Mouse (Mus musculus) MEL (cell line): ENCODE results near the gene Xbp1. TPM values are rescaled to one million over a fixed set of nuclear protein-coding genes. Genes with fewer than 3 reads are reported as not detected.
A peak's percentile ranks its signal among the peaks of the same experiment; 100 is the strongest.

ENCODE experiments used
- DNase-seq: peaks from one replicate; pipeline ENCODE4 v3.0.0; 2011; ENCODE audit warnings: low read depth, low spot score
- H3K27ac ChIP-seq: 2 replicates; pipeline ENCODE4 v1.5.1; 2012; ENCODE audit warnings: low read depth, mild to moderate bottlenecking, control low read depth, low read length, moderate library complexity; ENCODE audit not compliant: control insufficient read depth
- H3K27me3 ChIP-seq, 2 experiments: fragments of 150-350 bp in 1 of 2; sonication (generic) in 1 of 2; 2 replicates each; pipeline ENCODE4 v1.6.1; 2012; ENCODE audit warnings: low read length in 2 of 2, mild to moderate bottlenecking in 2 of 2, improper control_type of control experiment in 1 of 2, moderate library complexity in 1 of 2; ENCODE audit not compliant: insufficient read depth in 2 of 2, control insufficient read depth in 1 of 2
- H3K36me3 ChIP-seq, 2 experiments: 2 replicates each; pipeline ENCODE4 v1.6.1; 2012 to 2014; ENCODE audit warnings: low read length in 2 of 2, improper control_type of control experiment in 1 of 2, inconsistent platforms in 1 of 2, mild to moderate bottlenecking in 1 of 2; ENCODE audit not compliant: insufficient read depth in 2 of 2, control insufficient read depth in 1 of 2
- H3K4me1 ChIP-seq, 2 experiments: fragments of 150-350 bp in 1 of 2; sonication (generic) in 1 of 2; 2 replicates each; pipeline ENCODE4 v1.6.1; 2012; ENCODE audit warnings: low read length in 2 of 2, improper control_type of control experiment in 1 of 2, mild to moderate bottlenecking in 1 of 2; ENCODE audit not compliant: insufficient read depth in 2 of 2, control insufficient read depth in 1 of 2
- H3K4me3 ChIP-seq, 2 experiments: fragments of 150-350 bp in 1 of 2; sonication (generic) in 1 of 2; 2 replicates each; pipeline ENCODE4 v1.5.1; 2012; ENCODE audit warnings: low read depth in 2 of 2, low read length in 2 of 2, mild to moderate bottlenecking in 2 of 2, moderate library complexity in 2 of 2, control low read depth in 1 of 2, improper control_type of control experiment in 1 of 2; ENCODE audit not compliant: control insufficient read depth in 1 of 2, insufficient read depth in 1 of 2
- H3K79me2 ChIP-seq: 2 replicates; pipeline ENCODE4 v1.6.1; 2012; ENCODE audit warnings: mild to moderate bottlenecking, low read length, moderate library complexity; ENCODE audit not compliant: control insufficient read depth, poor library complexity, insufficient read depth
- H3K9ac ChIP-seq: 2 replicates; pipeline ENCODE4 v1.6.1; 2012; ENCODE audit warnings: low read depth, mild to moderate bottlenecking, control low read depth, low read length, moderate library complexity; ENCODE audit not compliant: control insufficient read depth, poor library complexity, severe bottlenecking
- H3K9me3 ChIP-seq: fragments of 150-350 bp; sonication (generic); replicated peaks from 2 replicates; pipeline ENCODE4 v1.6.1; 2012; ENCODE audit warnings: mild to moderate bottlenecking, low read length, improper control_type of control experiment, moderate library complexity; ENCODE audit not compliant: insufficient read depth
- BHLHE40 ChIP-seq: IDR thresholded peaks from 2 replicates; pipeline ENCODE4 v1.6.1; 2012; ENCODE audit warnings: low read depth, mild to moderate bottlenecking, inconsistent platforms, low read length, improper control_type of control experiment, borderline replicate concordance
- CHD1 ChIP-seq: IDR thresholded peaks from 2 replicates; pipeline ENCODE4 v1.6.1; 2012; ENCODE audit warnings: low read depth, mild to moderate bottlenecking, inconsistent platforms, low read length, improper control_type of control experiment
- CHD2 ChIP-seq: IDR thresholded peaks from 2 replicates; pipeline ENCODE4 v1.6.1; 2011; ENCODE audit warnings: low read length, improper control_type of control experiment
- CTCF ChIP-seq, 3 experiments: IDR thresholded peaks in 2 of 3; conservative IDR thresholded peaks in 1 of 3; 2 replicates each; pipeline ENCODE4 v1.5.1; 2011 to 2012; ENCODE audit warnings: low read length in 3 of 3, low read depth in 2 of 3, mild to moderate bottlenecking in 2 of 3, improper control_type of control experiment in 1 of 3, inconsistent platforms in 1 of 3, mixed read lengths in 1 of 3, moderate library complexity in 1 of 3; ENCODE audit not compliant: control insufficient read depth in 1 of 3, insufficient read depth in 1 of 3, poor library complexity in 1 of 3, severe bottlenecking in 1 of 3
- E2F4 ChIP-seq: IDR thresholded peaks from 2 replicates; pipeline ENCODE4 v1.6.1; 2011; ENCODE audit warnings: low read depth, low read length, improper control_type of control experiment, borderline replicate concordance
- ELF1 ChIP-seq: IDR thresholded peaks from 2 replicates; pipeline ENCODE4 v1.6.1; 2014; ENCODE audit warnings: low read depth, mild to moderate bottlenecking, inconsistent platforms, low read length, improper control_type of control experiment, moderate library complexity
- EP300 ChIP-seq, 2 experiments: IDR thresholded peaks; 2 replicates each; pipeline ENCODE4 v1.6.1; 2011; ENCODE audit warnings: improper control_type of control experiment in 2 of 2, low read length in 2 of 2, low read depth in 1 of 2, mild to moderate bottlenecking in 1 of 2
- ETS1 ChIP-seq: IDR thresholded peaks from 2 replicates; pipeline ENCODE4 v1.6.1; 2012; ENCODE audit warnings: low read depth, mild to moderate bottlenecking, inconsistent platforms, low read length, improper control_type of control experiment, moderate library complexity
- GABPA ChIP-seq: IDR thresholded peaks from 2 replicates; pipeline ENCODE4 v1.6.1; 2012; ENCODE audit warnings: low read depth, mild to moderate bottlenecking, inconsistent platforms, low read length, improper control_type of control experiment, moderate library complexity
- GATA1 ChIP-seq: IDR thresholded peaks from 2 replicates; pipeline ENCODE4 v1.6.1; 2011; ENCODE audit warnings: low read depth, low read length, improper control_type of control experiment
- HCFC1 ChIP-seq: IDR thresholded peaks from 2 replicates; pipeline ENCODE4 v1.6.1; 2012; ENCODE audit warnings: low read depth, mild to moderate bottlenecking, inconsistent platforms, low read length, improper control_type of control experiment, moderate library complexity
- JUND ChIP-seq: IDR thresholded peaks from 2 replicates; pipeline ENCODE4 v1.6.1; 2011; ENCODE audit warnings: low read depth, mild to moderate bottlenecking, improper control_type of control experiment, low read length
- KAT2A ChIP-seq: conservative IDR thresholded peaks from 2 replicates; pipeline ENCODE4 v1.6.1; 2012; ENCODE audit warnings: low read depth, low read length, improper control_type of control experiment, inconsistent platforms
- MAFK ChIP-seq: IDR thresholded peaks from 2 replicates; pipeline ENCODE4 v1.6.1; 2011; ENCODE audit warnings: low read depth, mild to moderate bottlenecking, low read length, improper control_type of control experiment, borderline replicate concordance
- MAZ ChIP-seq: IDR thresholded peaks from 2 replicates; pipeline ENCODE4 v1.6.1; 2012; ENCODE audit warnings: low read depth, mild to moderate bottlenecking, inconsistent platforms, low read length, improper control_type of control experiment
- MEF2A ChIP-seq: IDR thresholded peaks from 2 replicates; pipeline ENCODE4 v1.6.1; 2014; ENCODE audit warnings: low read depth, mild to moderate bottlenecking, inconsistent platforms, low read length, improper control_type of control experiment; ENCODE audit not compliant: poor library complexity, insufficient replicate concordance, severe bottlenecking; ENCODE audit errors: extremely low read depth
- MXI1 ChIP-seq: IDR thresholded peaks from 2 replicates; pipeline ENCODE4 v1.6.1; 2011; ENCODE audit warnings: mild to moderate bottlenecking, low read depth, low read length, improper control_type of control experiment
- MYB ChIP-seq: IDR thresholded peaks from 2 replicates; pipeline ENCODE4 v1.6.1; 2011; ENCODE audit warnings: mild to moderate bottlenecking, low read depth, low read length, improper control_type of control experiment
- MYC ChIP-seq: IDR thresholded peaks from 2 replicates; pipeline ENCODE4 v1.6.1; 2011; ENCODE audit warnings: low read depth, mild to moderate bottlenecking, low read length, improper control_type of control experiment, moderate library complexity
- NELFE ChIP-seq: IDR thresholded peaks from 2 replicates; pipeline ENCODE4 v1.6.1; 2011; ENCODE audit warnings: low read depth, low read length, improper control_type of control experiment
- NRF1 ChIP-seq: IDR thresholded peaks from 2 replicates; pipeline ENCODE4 v1.6.1; 2014; ENCODE audit warnings: low read depth, mild to moderate bottlenecking, inconsistent platforms, low read length, improper control_type of control experiment, moderate library complexity; ENCODE audit not compliant: poor library complexity, insufficient read depth, severe bottlenecking
- POLR2A ChIP-seq, 2 experiments: IDR thresholded peaks; 2 replicates each; pipeline ENCODE4 v1.6.1; 2011 to 2012; ENCODE audit warnings: low read length in 2 of 2, mild to moderate bottlenecking in 2 of 2, control low read depth in 1 of 2, improper control_type of control experiment in 1 of 2, low read depth in 1 of 2, moderate library complexity in 1 of 2; ENCODE audit not compliant: control insufficient read depth in 1 of 2, insufficient read depth in 1 of 2, poor library complexity in 1 of 2
- POLR2AphosphoS2 ChIP-seq: IDR thresholded peaks from 2 replicates; pipeline ENCODE4 v1.6.1; 2011; ENCODE audit warnings: low read length, improper control_type of control experiment
- POLR2AphosphoS5 ChIP-seq: IDR thresholded peaks from 2 replicates; pipeline ENCODE4 v1.6.1; 2012; ENCODE audit warnings: low read depth, borderline replicate concordance, mild to moderate bottlenecking, inconsistent platforms, low read length, moderate library complexity, mixed read lengths
- RAD21 ChIP-seq: IDR thresholded peaks from 2 replicates; pipeline ENCODE4 v1.6.1; 2011; ENCODE audit warnings: mild to moderate bottlenecking, low read depth, low read length, improper control_type of control experiment
- RCOR1 ChIP-seq: IDR thresholded peaks from 2 replicates; pipeline ENCODE4 v1.6.1; 2012; ENCODE audit warnings: low read depth, mild to moderate bottlenecking, inconsistent platforms, low read length, improper control_type of control experiment
- SIN3A ChIP-seq: IDR thresholded peaks from 2 replicates; pipeline ENCODE4 v1.6.1; 2012; ENCODE audit warnings: low read length, improper control_type of control experiment, inconsistent platforms
- SMC3 ChIP-seq: IDR thresholded peaks from 2 replicates; pipeline ENCODE4 v1.6.1; 2011; ENCODE audit warnings: low read depth, low read length, improper control_type of control experiment
- TAL1 ChIP-seq: IDR thresholded peaks from 2 replicates; pipeline ENCODE4 v1.6.1; 2012; ENCODE audit warnings: mild to moderate bottlenecking, inconsistent platforms, low read length, moderate library complexity, mixed read lengths
- TBP ChIP-seq: IDR thresholded peaks from 2 replicates; pipeline ENCODE4 v1.8.0; 2011; ENCODE audit warnings: low read depth, low read length, improper control_type of control experiment
- UBTF ChIP-seq: IDR thresholded peaks from 2 replicates; pipeline ENCODE4 v1.6.1; 2012; ENCODE audit warnings: low read depth, mild to moderate bottlenecking, inconsistent platforms, low read length, improper control_type of control experiment, moderate library complexity, borderline replicate concordance; ENCODE audit not compliant: insufficient read depth
- USF2 ChIP-seq, 2 experiments: IDR thresholded peaks; 2 replicates each; pipeline ENCODE4 v1.6.1; 2011 to 2012; ENCODE audit warnings: improper control_type of control experiment in 2 of 2, low read length in 2 of 2, borderline replicate concordance in 1 of 2, inconsistent platforms in 1 of 2, low read depth in 1 of 2, mild to moderate bottlenecking in 1 of 2; ENCODE audit not compliant: insufficient read depth in 1 of 2
- ZKSCAN1 ChIP-seq: IDR thresholded peaks from 2 replicates; pipeline ENCODE4 v1.6.1; 2012; ENCODE audit warnings: low read depth, mild to moderate bottlenecking, inconsistent platforms, low read length, improper control_type of control experiment, moderate library complexity
- ZNF384 ChIP-seq: IDR thresholded peaks from 2 replicates; pipeline ENCODE4 v1.6.1; 2012; ENCODE audit warnings: low read depth, mild to moderate bottlenecking, inconsistent platforms, low read length, improper control_type of control experiment
- polyA plus RNA-seq, 2 experiments: library from polyadenylated mRNA; stranded (reverse) in 1 of 2; unstranded in 1 of 2; fragments of >175 nt in 1 of 2; fragments of >200 nt in 1 of 2; gene quantifications; 2 replicates each; pipeline versions ENCODE4 v1.2.1 to v1.2.4; 2012; ENCODE audit warnings: low replicate concordance in 2 of 2, low read depth in 1 of 2; ENCODE audit not compliant: insufficient read length in 2 of 2, insufficient read depth in 1 of 2, missing spikeins in 1 of 2
- total RNA-seq: library from RNA; depleted of rRNA; stranded (reverse); fragments of 300-350 nt; gene quantifications from 2 replicates; pipeline ENCODE4 v1.2.3, GENCODE M21; 2012

Xbp1 gene
- total and polyA plus RNA-seq, 3 experiments, result 81.8 to 101 TPM; not detected in 1

- H3K79me2 ChIP-seq, result peaks cover 11% of the 10 kb centered on the region
- peaks cover 0 to 4% of the 10 kb centered on the region in 2 experiments; a peak in 1 of 4 replicates for H3K4me1 ChIP-seq
- H3K27ac ChIP-seq, result peak overlapping the region; percentile 82
- peak overlapping the region; percentile 77 for H3K9ac ChIP-seq
- H3K36me3 ChIP-seq, result peaks cover 0 to 6% of the 10 kb centered on the region in 2 experiments; a peak in 2 of 4 replicates
- peak overlapping the region; percentile 70 to 71 for H3K4me3 ChIP-seq
- DNase-seq, result peak; percentile 98
- no peaks in the 10 kb centered on the region for H3K9me3 ChIP-seq
- H3K27me3 ChIP-seq, result no peaks in the 10 kb centered on the region
- TF ChIP-seq MXI1, result peak; percentile 61
- TF ChIP-seq UBTF, result no peak
- TF ChIP-seq USF2 (IDR thresholded peaks at IDR 0.05; ENCODE audit: borderline replicate concordance in 1 of 2, insufficient read depth in 1 of 2, low read depth in 1 of 2, low read length in 2 of 2), result no peak
- no peak for TF ChIP-seq GABPA
- no peak; the same call in 1 of the 2 replicates for TF ChIP-seq KAT2A
- peak; percentile 65; the same call in 1 of the 2 replicates for TF ChIP-seq ELF1
- no peak for TF ChIP-seq POLR2AphosphoS5
- TF ChIP-seq BHLHE40, result peak; percentile 23; the same call in 1 of the 2 replicates
- no peak for TF ChIP-seq MYB
- TF ChIP-seq HCFC1, result peak; percentile 74
- peak; percentile 72 for TF ChIP-seq TBP
- no peak for TF ChIP-seq MEF2A
- TF ChIP-seq ZNF384, result peak; percentile 96
- TF ChIP-seq E2F4, result no peak
- TF ChIP-seq RAD21, result peak; percentile 100
- peak; percentile 54; the same call in 1 of the 2 replicates for TF ChIP-seq MAZ
- 0 out of 2 replicates have a peak, but pooled peaks have one; percentile 2 for TF ChIP-seq GATA1
- no peak for TF ChIP-seq TAL1
- TF ChIP-seq POLR2A (IDR thresholded peaks at IDR 0.05; ENCODE audit: control insufficient read depth in 1 of 2, insufficient read depth in 1 of 2, low read depth in 1 of 2, low read length in 2 of 2, poor library complexity in 1 of 2), result peak; percentile 93 to 94
- TF ChIP-seq ZKSCAN1, result no peak
- TF ChIP-seq ETS1, result no peak; the same call in 1 of the 2 replicates
- peak; percentile 86 for TF ChIP-seq NELFE
- peak; percentile 91 to 99 (median 96) for TF ChIP-seq CTCF (IDR thresholded peaks at IDR 0.05 in 2 of 3, conservative IDR thresholded peaks at IDR 0.05 in 1 of 3; ENCODE audit: control insufficient read depth in 1 of 3, insufficient read depth in 1 of 3, low read depth in 2 of 3, low read length in 3 of 3, poor library complexity in 1 of 3, severe bottlenecking in 1 of 3)
- TF ChIP-seq SIN3A, result peak; percentile 83
- peak; percentile 53; the same call in 1 of the 2 replicates for TF ChIP-seq POLR2AphosphoS2
- TF ChIP-seq NRF1, result no peak
- peak; percentile 97 for TF ChIP-seq SMC3
- no peak for TF ChIP-seq JUND
- no peak for TF ChIP-seq CHD1
- TF ChIP-seq RCOR1, result peak; percentile 38; the same call in 1 of the 2 replicates
- TF ChIP-seq EP300 (IDR thresholded peaks at IDR 0.05; ENCODE audit: low read depth in 1 of 2, low read length in 2 of 2), result peak in 1 of 2 experiments; percentile 42; a peak in 1 of 4 replicates
- no peak for TF ChIP-seq MAFK
- peak; percentile 60; the same call in 1 of the 2 replicates for TF ChIP-seq MYC
- TF ChIP-seq CHD2, result no peak; the same call in 1 of the 2 replicates
These were observed 35.1 kb upstream of the Xbp1 start for GRCm38 (mm10) chr11:5485193-5486011.
